Mouse (Mus musculus) gastrocnemius, adult 8-10 months (tissue): ENCODE measurements at regions not wholly inside any gene's neighbourhood (a gene's known extent, or its start where the extent isn't known, plus 50 kb on each side); places are given as distances from the start of the nearest gene placed in this dataset.

Experiments
- DNase-seq, 2 experiments: peaks; one replicate each; pipeline ENCODE4 v3.0.0; 2022; ENCODE audit warnings: low spot score in 2 of 2

- DNase-seq = no peak
These were observed 195.9 kb upstream of the Satb2 start for GRCm38 (mm10) chr1:57174289-57174890.

DNA sequence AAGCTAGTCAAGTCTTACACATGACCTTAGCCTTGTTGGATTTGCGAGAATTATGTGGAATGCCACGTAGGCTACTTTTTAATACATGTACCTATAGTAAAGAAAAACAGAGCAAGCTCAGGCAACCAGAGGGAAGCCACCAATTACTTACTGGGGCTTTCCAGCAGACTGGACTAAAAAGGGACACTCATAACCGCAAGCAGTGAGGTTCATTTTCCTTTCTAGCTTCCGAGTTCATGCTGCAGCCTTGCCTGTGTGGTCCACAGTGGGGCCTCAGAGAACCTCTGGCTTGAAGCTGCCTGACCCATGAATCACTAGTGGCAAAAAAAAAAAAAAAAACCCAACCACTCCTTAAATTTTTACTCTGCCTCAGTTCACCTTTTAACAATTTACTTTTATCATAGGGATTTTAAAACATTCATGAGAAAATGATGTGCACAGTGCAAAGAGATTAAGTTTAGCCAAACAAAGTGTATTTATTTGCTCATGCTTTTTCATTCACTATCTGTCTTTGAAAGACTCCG is 188.6 kb upstream of the 1700066M21Rik start:
- DNase-seq = no peak

DNA sequence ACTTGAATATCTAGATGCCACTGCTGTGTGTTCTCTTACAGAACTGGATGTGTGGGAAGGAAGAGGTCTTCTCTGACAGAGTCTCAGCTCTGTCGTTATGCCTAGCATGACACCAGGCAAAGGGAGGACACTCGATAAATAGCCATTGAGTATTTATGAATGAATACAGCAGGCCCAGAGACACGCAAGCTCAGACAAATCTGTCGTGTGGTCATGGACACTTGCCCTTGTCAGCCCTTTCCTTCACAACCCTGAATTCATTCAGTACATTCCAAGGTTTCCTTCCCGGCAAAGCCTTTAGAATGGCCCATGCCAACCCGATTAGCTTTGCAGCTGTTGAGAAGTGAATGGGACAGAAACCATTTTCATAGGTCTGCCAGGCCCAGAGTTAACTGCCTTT is 176.1 kb upstream of the 1700066M21Rik start:
- DNase-seq = no peak

DNA sequence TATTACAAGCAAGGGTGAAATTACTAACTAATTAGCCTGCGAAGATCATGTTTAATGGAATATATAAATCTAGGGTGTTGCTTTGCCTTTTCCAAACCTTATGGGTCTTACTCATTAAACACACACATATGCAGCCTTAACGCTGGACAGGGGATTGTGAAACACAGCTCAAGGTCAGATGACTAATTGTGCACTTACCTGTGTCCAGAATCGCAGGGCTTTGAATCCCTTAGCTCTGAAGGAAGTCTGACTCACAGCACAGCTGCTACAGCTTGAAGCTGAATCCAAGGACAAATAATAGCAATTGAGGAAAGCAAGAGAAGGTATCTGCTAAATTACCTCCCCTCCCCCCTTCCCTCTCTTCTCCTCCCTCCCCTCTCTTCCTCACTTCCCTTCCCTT is 173.1 kb upstream of the 1700066M21Rik start:
- no peak for DNase-seq

GRCm38 (mm10) chr1:57205198-57205987 is 172.0 kb upstream of the 1700066M21Rik start:
- DNase-seq = peak; percentile 8 to 11

GRCm38 (mm10) chr1:57206496-57206895 is 170.9 kb upstream of the 1700066M21Rik start:
- DNase-seq = no peak

- DNase-seq = no peak
These were observed 170.5 kb upstream of the 1700066M21Rik start for GRCm38 (mm10) chr1:57206944-57207343.

GRCm38 (mm10) chr1:57208415-57208814 is 169.0 kb upstream of the 1700066M21Rik start:
- DNase-seq = no peak

DNA sequence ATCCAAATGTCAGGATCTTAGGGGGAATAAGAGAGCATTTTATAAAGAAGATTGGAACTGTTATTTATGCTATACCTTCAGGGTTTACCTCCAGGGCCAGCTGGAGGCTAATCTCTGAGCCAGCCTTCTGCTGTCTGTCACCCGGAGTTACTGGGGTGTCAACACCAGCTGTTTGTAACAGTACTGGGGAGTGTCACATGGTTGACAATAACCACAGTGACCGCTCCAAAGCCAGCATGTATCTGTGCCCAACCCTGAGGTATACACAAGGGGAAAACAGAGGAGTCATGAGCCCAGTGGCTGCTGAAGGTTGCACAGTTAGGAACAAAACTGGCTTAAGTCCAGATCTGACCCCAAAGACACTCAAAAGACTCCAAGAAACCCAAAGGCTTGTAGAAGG is 168.1 kb upstream of the 1700066M21Rik start:
- DNase-seq = no peak

GRCm38 (mm10) chr1:57211046-57211445 is 166.4 kb upstream of the 1700066M21Rik start:
- DNase-seq = no peak

GRCm38 (mm10) chr1:57213428-57213874 is 164.0 kb upstream of the 1700066M21Rik start:
- DNase-seq = no peak

- DNase-seq = no peak
These were observed 163.2 kb upstream of the 1700066M21Rik start for GRCm38 (mm10) chr1:57214266-57214665.

GRCm38 (mm10) chr1:57217656-57218055 is 159.8 kb upstream of the 1700066M21Rik start:
- DNase-seq = no peak

DNA sequence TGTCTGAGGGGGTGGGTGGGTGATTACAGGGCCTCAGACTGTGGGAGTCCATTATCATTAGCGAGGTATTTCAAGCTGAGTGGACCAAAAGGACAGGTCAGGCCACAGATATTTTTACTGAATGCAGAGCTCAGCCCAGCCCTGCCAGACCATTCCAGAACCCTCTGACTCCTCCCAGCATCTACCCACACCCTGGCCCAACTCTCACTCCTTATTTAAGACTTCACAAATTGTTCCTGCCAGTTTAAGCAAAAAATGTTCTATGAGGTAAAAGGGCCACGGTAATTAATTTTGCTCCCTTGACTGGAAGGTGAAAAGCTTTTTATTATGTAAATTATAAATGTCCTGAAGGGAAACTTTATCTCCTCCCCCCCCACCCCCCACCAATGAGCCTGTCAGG is 159.3 kb upstream of the 1700066M21Rik start:
- DNase-seq = no peak

GRCm38 (mm10) chr1:57218616-57219015 is 158.8 kb upstream of the 1700066M21Rik start:
- no peak for DNase-seq

DNA sequence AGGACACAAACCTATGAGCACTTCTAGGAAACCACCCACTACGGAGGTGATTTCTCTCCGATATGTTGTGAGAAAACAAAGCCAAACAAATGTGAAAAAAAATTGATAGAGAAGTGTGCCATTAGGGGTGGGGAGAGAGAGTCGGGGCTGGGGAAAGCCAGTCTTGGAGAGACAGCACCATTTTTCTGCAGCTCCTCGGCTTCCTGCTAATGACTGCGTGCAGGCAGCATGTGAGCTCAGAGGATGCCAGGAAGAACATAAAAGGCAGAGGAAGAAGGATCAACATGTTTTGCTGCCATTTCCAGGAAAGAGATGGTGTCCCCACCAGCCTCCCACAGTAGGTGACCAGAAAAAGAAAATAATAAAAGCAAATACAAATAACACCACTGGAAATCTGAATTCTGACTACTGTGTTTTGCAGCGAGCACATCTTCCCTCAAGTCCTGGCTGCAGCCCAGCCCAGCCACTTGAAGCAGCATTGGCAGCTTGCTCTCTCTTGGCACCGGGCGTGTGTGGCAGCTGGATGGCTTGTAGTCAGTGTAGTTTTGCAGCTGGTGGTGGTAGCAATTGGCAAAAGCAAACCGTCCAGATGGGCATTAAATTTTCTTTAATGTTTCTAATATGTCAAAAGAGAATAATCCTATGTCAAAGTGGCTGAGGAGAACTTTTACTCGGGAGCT is 152.9 kb upstream of the 1700066M21Rik start:
- DNase-seq = peak; percentile 8 to 27

DNA sequence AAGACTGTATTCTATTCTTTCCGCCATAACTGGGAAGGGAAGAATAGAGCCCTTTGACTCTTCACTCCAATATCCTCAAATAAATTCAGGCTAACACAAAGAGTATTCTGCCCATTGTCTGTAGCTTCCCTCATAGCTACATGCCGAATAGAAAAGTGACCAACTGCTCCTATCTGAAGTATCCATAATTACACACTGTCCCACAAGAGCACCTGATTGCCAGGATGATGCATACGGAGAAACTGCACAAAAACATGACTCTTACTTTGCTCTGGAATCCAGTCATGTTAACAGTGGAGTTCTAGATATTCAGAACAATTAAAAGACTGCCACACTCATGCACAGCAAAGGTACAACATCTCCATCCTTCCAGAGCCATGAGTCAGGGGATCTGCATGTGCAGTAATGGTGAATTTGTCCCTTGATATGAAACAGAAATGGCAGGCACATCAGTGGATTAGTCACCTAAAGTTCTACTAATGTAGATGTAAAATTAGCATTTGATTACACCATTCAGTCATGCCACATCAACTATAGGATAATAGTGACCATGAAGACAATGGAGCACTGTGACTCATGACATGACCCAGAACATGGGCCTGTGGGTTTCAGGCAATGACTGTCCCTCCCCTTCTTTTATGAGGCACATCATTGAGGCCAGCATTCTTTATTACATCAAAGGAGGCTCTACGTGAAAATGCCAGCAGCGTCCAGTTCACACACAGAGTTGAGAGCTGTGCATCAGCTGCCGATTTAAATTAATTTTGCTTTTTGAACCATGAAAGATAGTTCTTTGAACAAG is 133.6 kb upstream of the 1700066M21Rik start:
- no peak for DNase-seq

DNA sequence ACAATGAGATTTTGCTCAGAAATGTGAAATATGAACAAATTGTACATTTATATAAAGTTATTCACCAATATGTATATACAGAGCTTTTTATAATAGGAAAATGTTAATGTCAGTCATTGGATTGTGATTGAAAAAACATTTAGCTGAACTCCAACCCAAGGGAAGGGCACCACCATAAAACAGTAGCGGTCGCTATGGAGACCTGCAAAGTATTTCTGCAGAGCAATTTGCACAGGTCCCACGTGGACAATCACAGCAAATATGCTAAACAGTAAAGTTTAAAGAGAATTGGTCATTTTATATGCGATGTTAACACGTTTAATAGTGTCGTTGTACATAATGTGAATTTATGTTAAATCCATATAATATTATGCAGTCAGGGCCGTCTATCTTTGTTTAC is 117.8 kb upstream of the 1700066M21Rik start:
- no peak for DNase-seq

GRCm38 (mm10) chr1:57265012-57265760 is 112.2 kb upstream of the 1700066M21Rik start:
- no peak for DNase-seq

DNA sequence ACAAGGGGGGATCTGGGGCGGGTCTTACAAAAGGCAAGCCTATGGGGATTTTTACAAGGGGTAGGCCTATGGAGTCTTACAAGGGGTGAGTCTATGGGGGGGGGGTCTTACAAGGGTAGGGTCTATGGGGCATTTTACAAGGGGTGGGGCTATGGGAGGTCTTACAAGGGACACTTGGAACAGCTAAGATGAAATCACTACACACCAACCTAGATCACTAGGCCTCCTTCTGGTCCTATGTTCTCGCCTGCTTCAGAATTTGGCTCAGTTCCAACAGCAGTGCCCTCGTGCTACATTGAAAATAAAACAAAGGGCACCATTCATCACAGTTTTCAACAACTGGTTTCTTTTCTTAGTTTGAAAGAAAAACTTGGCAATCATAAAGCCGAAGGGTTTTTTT is 110.7 kb upstream of the 1700066M21Rik start:
- no peak for DNase-seq

DNA sequence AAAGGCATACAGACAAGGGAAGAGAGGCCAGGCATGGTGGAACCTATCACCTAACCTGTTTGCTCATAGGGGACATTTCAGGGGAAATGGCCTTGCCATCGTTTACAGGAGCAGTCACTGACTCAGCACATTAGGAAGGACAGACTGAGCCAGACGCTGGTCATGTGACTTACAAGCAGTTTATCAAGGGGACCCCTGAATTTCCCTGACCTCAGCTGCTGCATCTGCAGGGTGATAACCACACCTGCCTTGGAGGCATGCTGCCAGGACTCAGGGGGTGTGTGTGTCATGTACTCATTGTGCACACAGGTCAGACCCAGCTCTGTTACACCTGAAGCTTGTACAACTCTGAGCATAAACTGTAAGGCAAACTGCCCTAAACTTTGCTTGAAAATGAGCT is 109.6 kb upstream of the 1700066M21Rik start:
- DNase-seq = no peak
